Mouse (Mus musculus): ENCODE data around the gene Thoc5. TPM values are rescaled to one million over a fixed set of nuclear protein-coding genes. Genes with fewer than 3 reads are reported as not detected.

Gene Thoc5
- polyA plus RNA-seq, 1 experiment from 2014 or later: 53.5 TPM

DNA sequence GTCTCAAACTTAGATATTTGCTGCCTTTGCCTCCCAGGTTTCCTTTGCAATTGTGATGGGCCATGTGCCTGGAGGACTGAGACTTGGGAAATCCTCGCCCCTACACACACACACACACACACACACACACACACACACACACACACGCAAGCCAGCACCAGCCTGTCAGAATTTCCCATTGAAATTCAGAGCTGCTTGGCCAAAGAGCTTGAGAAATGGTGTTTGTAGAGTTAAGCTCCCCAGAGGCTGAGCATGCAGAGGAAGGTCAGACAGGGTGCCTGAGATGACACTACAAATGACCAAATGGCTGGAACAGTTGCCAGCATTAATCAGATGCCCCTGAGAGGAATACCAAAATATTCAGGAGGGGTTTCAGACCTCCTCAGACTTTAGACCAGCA is 71.2 kb downstream of the Thoc5 start:
- Histone ChIP-seq H3K9ac (0 out of 2 replicates have a peak overlapping the region, but pooled peaks have one; percentile 26), H3K27me3 (no peaks in the 10 kb centered on the region), H3K4me1 (replicated peaks) (peaks cover 19% of the 10 kb centered on the region), H3K27ac (replicated peaks) (no peak overlapping the region), H3K9me3 (no peaks in the 10 kb centered on the region), H3K36me3 (no peaks in the 10 kb centered on the region), H3K4me2 (no peak overlapping the region), H3K4me3 (no peak overlapping the region)
- ATAC-seq (ENCODE audit: low read depth): no peak
- 66% methylated on average over 2 of the region's 2 CpGs for WGBS

- no peak for ATAC-seq (ENCODE audit: low read depth)
- Histone ChIP-seq H3K36me3 (no peaks in the 10 kb centered on the region), H3K4me2 (no peak overlapping the region), H3K27me3 (no peaks in the 10 kb centered on the region), H3K4me3 (no peak overlapping the region), H3K4me1 (replicated peaks) (peaks cover 19% of the 10 kb centered on the region), H3K9me3 (no peaks in the 10 kb centered on the region), H3K9ac (peak overlapping the region; percentile 26; the same call in 1 of the 2 replicates), H3K27ac (replicated peaks) (peak overlapping the region; percentile 54)
- 67% methylated on average over 5 of the region's 5 CpGs for WGBS
Measured at GRCm38 (mm10) chr11:4966888-4967287, 71.8 kb downstream of the Thoc5 start.

- Histone ChIP-seq H3K9ac (0 out of 2 replicates have a peak overlapping the region, but pooled peaks have one; percentile 26), H3K4me3 (no peak overlapping the region), H3K4me2 (no peak overlapping the region), H3K27ac (replicated peaks) (peak overlapping the region; percentile 54), H3K4me1 (replicated peaks) (peaks cover 19% of the 10 kb centered on the region), H3K36me3 (no peaks in the 10 kb centered on the region), H3K9me3 (no peaks in the 10 kb centered on the region), H3K27me3 (no peaks in the 10 kb centered on the region)
- 60% methylated on average over 2 of the region's 2 CpGs for WGBS
- ATAC-seq (ENCODE audit: low read depth): no peak
Measured at GRCm38 (mm10) chr11:4967549-4967948, 72.4 kb downstream of the Thoc5 start.

GRCm38 (mm10) chr11:4968376-4968775 is 73.3 kb downstream of the Thoc5 start:
- whole genome bisulfite sequencing: 56% methylated on average over 10 of the region's 10 CpGs
- Histone ChIP-seq H3K27ac (replicated peaks) (no peak overlapping the region), H3K27me3 (no peaks in the 10 kb centered on the region), H3K9me3 (no peaks in the 10 kb centered on the region), H3K4me3 (no peak overlapping the region), H3K9ac (peak overlapping the region; percentile 41; the same call in 1 of the 2 replicates), H3K4me1 (replicated peaks) (peaks cover 20% of the 10 kb centered on the region), H3K4me2 (no peak overlapping the region), H3K36me3 (no peaks in the 10 kb centered on the region)
- no peak for ATAC-seq (ENCODE audit: low read depth)

- Histone ChIP-seq H3K4me2 (no peak overlapping the region), H3K9ac (no peak overlapping the region)
Measured at GRCm38 (mm10) chr11:4972967-4973870, 78.1 kb downstream of the Thoc5 start.

GRCm38 (mm10) chr11:4973871-4974256 is 78.7 kb downstream of the Thoc5 start:
- H3K9me3 ChIP-seq: no peaks in the 10 kb centered on the region
- H3K4me3 ChIP-seq: no peak overlapping the region
- no peak overlapping the region for H3K9ac ChIP-seq
- ATAC-seq (ENCODE audit: low read depth): no peak
- H3K4me1 ChIP-seq (replicated peaks): 0 out of 2 replicates have a peak, but pooled peaks cover 5% of the 10 kb centered on the region
- H3K4me2 ChIP-seq: no peak overlapping the region
- H3K27me3 ChIP-seq: peaks cover 20% of the 10 kb centered on the region
- H3K27ac ChIP-seq (replicated peaks): no peak overlapping the region
- WGBS: 92% methylated on average over 2 of the region's 2 CpGs
- H3K36me3 ChIP-seq: no peaks in the 10 kb centered on the region

More at GRCm38 (mm10) chr11:4972967-4973870, 78.1 kb downstream of the Thoc5 start:
- Histone ChIP-seq H3K9me3 (no peaks in the 10 kb centered on the region), H3K27me3 (peaks cover 20% of the 10 kb centered on the region), H3K4me1 (replicated peaks) (peaks cover 10% of the 10 kb centered on the region), H3K4me3 (no peak overlapping the region), H3K36me3 (no peaks in the 10 kb centered on the region), H3K27ac (replicated peaks) (no peak overlapping the region)
- WGBS: 51% methylated on average over 13 of the region's 13 CpGs
- ATAC-seq (ENCODE audit: low read depth): peak; percentile 55

DNA sequence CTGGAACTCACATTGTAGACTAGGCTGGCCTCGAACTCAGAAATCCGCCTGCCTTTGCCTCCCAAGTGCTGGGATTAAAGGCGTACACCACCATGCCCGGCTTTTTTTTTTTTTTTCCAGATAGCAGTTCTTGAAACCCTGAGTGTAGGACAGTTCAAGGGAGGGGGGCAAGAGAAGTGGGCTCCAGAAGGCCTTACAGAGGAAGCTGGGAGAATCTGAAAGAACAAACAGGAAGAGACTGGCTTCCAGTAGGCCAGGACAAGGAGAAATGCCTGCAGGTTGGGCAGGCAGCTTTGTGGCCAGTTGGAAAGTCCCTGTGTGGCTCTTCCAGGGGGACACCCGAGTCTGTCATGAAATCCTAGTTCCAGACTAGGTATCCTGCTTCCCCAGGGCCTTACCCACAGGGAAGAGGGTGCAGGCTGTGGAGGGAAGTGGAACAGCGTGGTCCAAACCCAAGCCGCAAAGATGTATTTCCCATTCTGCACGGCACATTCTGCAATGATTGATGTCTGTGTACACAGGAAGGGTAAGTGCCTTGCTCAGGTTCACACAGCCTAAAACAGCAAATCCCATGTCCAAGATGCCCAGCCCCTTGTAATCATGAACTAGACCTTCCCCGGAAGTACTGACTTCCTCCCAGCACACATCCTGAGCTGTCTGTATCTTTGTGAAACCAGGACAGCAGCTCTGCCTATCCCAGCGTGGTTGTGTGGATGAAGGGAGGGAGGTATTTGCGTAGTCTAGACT is 79.4 kb downstream of the Thoc5 start:
- 81% methylated on average over 11 of the region's 11 CpGs for WGBS
- no peak for ATAC-seq (ENCODE audit: low read depth)
- no peak overlapping the region for H3K4me3 ChIP-seq
- no peaks in the 10 kb centered on the region for H3K9me3 ChIP-seq
- H3K9ac ChIP-seq: no peak overlapping the region
- H3K27ac ChIP-seq (replicated peaks): 0 out of 2 replicates have a peak overlapping the region, but pooled peaks have one; percentile 18
- H3K4me1 ChIP-seq (replicated peaks): 0 out of 2 replicates have a peak, but pooled peaks cover 5% of the 10 kb centered on the region
- H3K36me3 ChIP-seq: no peaks in the 10 kb centered on the region
- H3K4me2 ChIP-seq: no peak overlapping the region
- peaks cover 20% of the 10 kb centered on the region for H3K27me3 ChIP-seq

GRCm38 (mm10) chr11:4975623-4976022 is 80.5 kb downstream of the Thoc5 start:
- peak overlapping the region; percentile 30; the same call in 1 of the 2 replicates for H3K4me2 ChIP-seq
- peak; percentile 65; the same call in 1 of the 2 replicates for ATAC-seq (ENCODE audit: low read depth)
- no peaks in the 10 kb centered on the region for H3K36me3 ChIP-seq
- H3K4me1 ChIP-seq (replicated peaks): 0 out of 2 replicates have a peak, but pooled peaks cover 5% of the 10 kb centered on the region
- H3K27ac ChIP-seq (replicated peaks): no peak overlapping the region
- H3K9me3 ChIP-seq: no peaks in the 10 kb centered on the region
- no peak overlapping the region for H3K9ac ChIP-seq
- WGBS: 3% methylated on average over 14 of the region's 14 CpGs
- H3K27me3 ChIP-seq: peaks cover 20% of the 10 kb centered on the region
- no peak overlapping the region for H3K4me3 ChIP-seq

Small RNAs within 50 kb of the gene (microRNA-seq; reads per million reads assigned to microRNA genes)
- 0.89 reads per million for gene Mir6918

Other genes with a start within 250 kb of the Thoc5 start
- 595 and 628 TPM in 2 replicates for gene Uqcr10, start 191.0 kb upstream of the Thoc5 start, polyA plus RNA-seq (2015; fragmentation: Nextera tagmentation; extraction: Ambion mirVana)
- gene Zmat5, start 190.6 kb upstream of the Thoc5 start, polyA plus RNA-seq (2015; fragmentation: Nextera tagmentation; extraction: Ambion mirVana): 61.5 and 72.6 TPM in 2 replicates
- gene Cabp7, start 148.5 kb upstream of the Thoc5 start, polyA plus RNA-seq (2015; fragmentation: Nextera tagmentation; extraction: Ambion mirVana): 2.7 and 3.3 TPM in 2 replicates
- 70.2 and 75.8 TPM in 2 replicates for gene Nf2, start 45.8 kb upstream of the Thoc5 start, polyA plus RNA-seq (2015; fragmentation: Nextera tagmentation; extraction: Ambion mirVana)
- 117 and 132 TPM in 2 replicates for gene Nipsnap1, start 21.4 kb upstream of the Thoc5 start, polyA plus RNA-seq (2015; fragmentation: Nextera tagmentation; extraction: Ambion mirVana)
- 8.1 and 8.6 TPM in 2 replicates for gene Nefh, start 52.7 kb downstream of the Thoc5 start, polyA plus RNA-seq (2015; fragmentation: Nextera tagmentation; extraction: Ambion mirVana)
- 84.5 and 89.7 TPM in 2 replicates for gene Ap1b1, start 91.5 kb downstream of the Thoc5 start, polyA plus RNA-seq (2015; fragmentation: Nextera tagmentation; extraction: Ambion mirVana)
- 0.64 and 0.99 TPM in 2 replicates for gene Rasl10a, start 162.8 kb downstream of the Thoc5 start, polyA plus RNA-seq (2015; fragmentation: Nextera tagmentation; extraction: Ambion mirVana)
- 25.2 and 26.3 TPM in 2 replicates for gene Gas2l1, start 170.0 kb downstream of the Thoc5 start, polyA plus RNA-seq (2015; fragmentation: Nextera tagmentation; extraction: Ambion mirVana)
- 26.2 and 32.7 TPM in 2 replicates for gene Rhbdd3, start 203.6 kb downstream of the Thoc5 start, polyA plus RNA-seq (2015; fragmentation: Nextera tagmentation; extraction: Ambion mirVana)
- 624 and 700 TPM in 2 replicates for gene Ewsr1, start 203.9 kb downstream of the Thoc5 start, polyA plus RNA-seq (2015; fragmentation: Nextera tagmentation; extraction: Ambion mirVana)